Mouse (Mus musculus) lung, embryonic 14.5 days (tissue): ENCODE measurements around the gene Adk. TPM values are rescaled to one million over a fixed set of nuclear protein-coding genes. Genes with fewer than 3 reads are reported as not detected.
"Not testable (repeated sequence)": the region's sequence is repeated elsewhere in the genome, so short reads cannot be mapped to it uniquely, and the experiment has no call there.

Experiments used
- ATAC-seq: fragments of 200-750 bp; cut with Nextera tagmentation; 2 replicates; pipeline ENCODE4 v1.8.0; 2017; ENCODE audit warnings: mild to moderate bottlenecking, moderate TSS enrichment, moderate library complexity; ENCODE audit not compliant: insufficient read depth
- DNase-seq: peaks from one replicate; pipeline ENCODE4 v3.0.0-alpha.2; 2015
- H3K27ac ChIP-seq: fragments of 300-500 bp; sonication (generic); 2 replicates; pipeline ENCODE4 v1.5.1; 2014; ENCODE audit warnings: low read depth, mild to moderate bottlenecking, moderate library complexity
- H3K27me3 ChIP-seq: fragments of 300-500 bp; sonication (generic); 2 replicates; pipeline ENCODE4 v1.6.1; 2014; ENCODE audit warnings: low read length, control low read depth; ENCODE audit not compliant: insufficient read depth
- H3K36me3 ChIP-seq: fragments of 300-500 bp; sonication (generic); 2 replicates; pipeline ENCODE4 v1.6.1; 2014; ENCODE audit warnings: control low read depth; ENCODE audit not compliant: insufficient read depth
- H3K4me1 ChIP-seq: fragments of 300-500 bp; sonication (generic); 2 replicates; pipeline ENCODE4 v1.6.1; 2014; ENCODE audit warnings: antibody characterized with exemption, control low read depth; ENCODE audit not compliant: insufficient read depth
- H3K4me2 ChIP-seq: fragments of 300-500 bp; sonication (generic); 2 replicates; pipeline ENCODE4 v1.6.1; 2014; ENCODE audit warnings: mild to moderate bottlenecking
- H3K4me3 ChIP-seq: fragments of 300-500 bp; sonication (generic); 2 replicates; pipeline ENCODE4 v1.5.1; 2014; ENCODE audit warnings: low read depth, low read length
- H3K9ac ChIP-seq: fragments of 300-500 bp; sonication (generic); 2 replicates; pipeline ENCODE4 v1.6.1; 2014
- H3K9me3 ChIP-seq: fragments of 300-500 bp; sonication (generic); 2 replicates; pipeline ENCODE4 v1.6.1; 2016; ENCODE audit warnings: low read depth, low read length, control low read depth
- CTCF ChIP-seq: IDR thresholded peaks from 2 replicates; pipeline ENCODE4 v1.5.1; 2016; ENCODE audit warnings: antibody characterized with exemption, low read depth
- WGBS: fragments of 180-500 bp; shearing (Covaris S2); extraction: QIAGEN DNeasy Blood & Tissue Kit; methylation state at CpG from one replicate; pipeline ENCODE4 v1.1.7; 2014; 5-methylcytosine and 5-hydroxymethylcytosine counted together
- polyA plus RNA-seq: library from polyadenylated mRNA; unstranded; fragments of >200 nt; fragmentation: Nextera tagmentation; extraction: Ambion mirVana; gene quantifications from 2 replicates; pipeline ENCODE4 v1.2.1, GENCODE M21; 2014

Gene Adk
- polyA plus RNA-seq, 1 experiment from 2014 or later, result 218 TPM

DNA sequence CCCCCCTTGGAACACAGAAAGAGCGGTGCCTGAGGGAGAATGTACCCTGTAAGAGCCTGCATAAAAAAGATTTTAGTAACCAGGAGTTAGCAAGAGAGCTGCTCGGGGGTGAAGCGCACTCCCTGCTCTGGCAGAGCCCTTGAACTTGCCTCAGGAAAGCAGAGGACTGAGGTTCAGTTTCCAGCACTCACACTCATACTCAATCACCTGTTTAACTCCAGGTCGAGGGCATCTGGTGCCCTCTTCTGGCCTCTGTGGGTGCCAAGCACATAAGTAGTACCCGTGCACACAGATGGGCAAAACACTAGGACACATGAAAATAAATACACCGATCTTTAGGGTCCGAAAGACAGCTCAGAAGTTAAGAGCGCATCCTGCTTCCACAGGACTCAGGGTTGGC lies 427.2 kb downstream of the Adk start:
- Histone ChIP-seq H3K27me3 (no peaks in the 10 kb centered on the region), H3K27ac (no peak overlapping the region), H3K9me3 (no peaks in the 10 kb centered on the region), H3K4me2 (no peak overlapping the region), H3K4me3 (no peak overlapping the region), H3K9ac (no peak overlapping the region), H3K36me3 (no peaks in the 10 kb centered on the region), H3K4me1 (no peaks in the 10 kb centered on the region)
- DNase-seq (no peak), ATAC-seq (no peak)
- WGBS, result 88% methylated on average over 8 of the region's 8 CpGs
- peak; percentile 11; the same call in 1 of the 2 replicates for TF ChIP-seq CTCF

DNA sequence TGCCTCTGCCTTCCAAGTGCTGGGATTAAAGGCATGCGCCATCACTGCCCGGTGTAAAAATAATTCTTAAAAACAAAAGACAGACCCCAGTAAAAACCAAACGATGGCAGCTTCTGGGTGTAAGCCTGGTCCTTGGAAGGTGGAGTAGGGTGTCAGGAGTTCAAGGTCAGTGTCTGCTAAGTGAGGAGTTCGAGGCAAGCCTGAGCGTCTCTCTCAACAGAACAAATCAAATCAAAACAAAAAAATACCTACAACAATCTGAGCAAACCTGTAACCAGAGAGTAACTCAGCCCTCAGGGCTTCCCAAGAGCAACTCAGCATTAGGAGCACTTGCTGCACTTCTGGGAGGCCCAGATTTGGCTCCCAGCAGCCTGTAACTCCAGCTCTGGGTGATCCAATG lies 427.8 kb downstream of the Adk start:
- WGBS, result 85% methylated on average over 5 of the region's 5 CpGs
- H3K4me2 ChIP-seq, result no peak overlapping the region
- ATAC-seq (no peak), DNase-seq (no peak)
- H3K4me3 ChIP-seq, result no peak overlapping the region
- no peaks in the 10 kb centered on the region for H3K36me3 ChIP-seq
- H3K9ac ChIP-seq, result no peak overlapping the region
- no peaks in the 10 kb centered on the region for H3K27me3 ChIP-seq
- no peak overlapping the region for H3K27ac ChIP-seq
- TF ChIP-seq CTCF, result no peak
- no peaks in the 10 kb centered on the region for H3K4me1 ChIP-seq
- H3K9me3 ChIP-seq, result no peaks in the 10 kb centered on the region

DNA sequence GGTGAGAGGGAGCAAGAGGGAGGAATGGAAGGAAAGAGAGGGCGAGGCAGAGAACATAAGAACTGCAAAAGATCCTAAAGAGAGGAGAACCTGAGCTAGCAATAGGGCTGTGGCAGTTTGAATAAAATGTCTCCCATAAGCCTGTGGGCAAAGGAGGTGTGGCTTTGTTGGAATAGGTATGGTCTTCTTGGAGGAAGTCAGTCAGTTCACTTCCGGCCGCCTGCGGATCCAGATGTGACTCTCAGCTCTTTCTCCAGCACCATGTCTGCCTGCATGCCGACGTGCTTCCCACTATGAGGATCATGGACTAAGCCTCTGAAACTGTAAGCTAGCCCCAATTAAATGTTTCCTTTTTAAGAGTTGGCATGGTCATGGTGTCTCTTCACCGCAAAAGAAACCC lies 428.9 kb downstream of the Adk start, which contains the start of gene Kat6b:
TSS of gene Kat6b (plus strand) at position 204 of the 400 bp plus-strand sequence.
- H3K9me3 ChIP-seq, result no peaks in the 10 kb centered on the region
- H3K4me3 ChIP-seq, result no peak within 1 kb of the TSS
- no peak for DNase-seq
- TF ChIP-seq CTCF, result no peak
- no peaks in the 10 kb centered on the region for H3K4me1 ChIP-seq
- H3K27me3 ChIP-seq, result no peaks in the 10 kb centered on the region
- H3K36me3 ChIP-seq, result no peaks in the 10 kb centered on the region
- WGBS, result 94% methylated on average over 7 of the region's 7 CpGs
- H3K9ac ChIP-seq, result no peak within 1 kb of the TSS
- no peak within 1 kb of the TSS for H3K4me2 ChIP-seq
- ATAC-seq, result no peak
- H3K27ac ChIP-seq, result no peak within 1 kb of the TSS

DNA sequence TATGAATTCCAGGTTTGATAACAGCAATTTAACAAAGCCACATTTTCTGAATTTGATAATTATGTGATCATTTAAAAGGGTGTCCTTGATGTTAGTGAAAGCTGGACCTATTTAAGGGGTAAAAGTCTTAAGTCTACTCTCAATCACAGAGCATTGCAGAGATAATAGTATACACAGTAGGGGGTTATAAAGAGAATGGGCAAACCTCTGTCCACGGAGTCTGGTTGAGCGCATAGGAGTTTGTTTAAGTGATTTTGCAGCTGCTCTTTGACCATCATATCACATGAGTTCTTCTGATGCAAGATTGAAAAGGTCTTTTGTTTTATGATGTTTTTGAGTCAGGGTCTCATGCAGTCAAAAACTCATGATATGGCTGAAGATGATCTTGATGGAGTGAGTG lies 431.8 kb downstream of the Adk start:
- ATAC-seq (no peak), DNase-seq (no peak)
- Histone ChIP-seq H3K27me3 (no peaks in the 10 kb centered on the region), H3K4me1 (no peaks in the 10 kb centered on the region), H3K4me3 (no peak overlapping the region), H3K27ac (no peak overlapping the region), H3K9me3 (no peaks in the 10 kb centered on the region), H3K4me2 (no peak overlapping the region), H3K36me3 (no peaks in the 10 kb centered on the region), H3K9ac (no peak overlapping the region)
- no peak for TF ChIP-seq CTCF
- WGBS, result 65% methylated on average over 2 of the region's 2 CpGs

DNA sequence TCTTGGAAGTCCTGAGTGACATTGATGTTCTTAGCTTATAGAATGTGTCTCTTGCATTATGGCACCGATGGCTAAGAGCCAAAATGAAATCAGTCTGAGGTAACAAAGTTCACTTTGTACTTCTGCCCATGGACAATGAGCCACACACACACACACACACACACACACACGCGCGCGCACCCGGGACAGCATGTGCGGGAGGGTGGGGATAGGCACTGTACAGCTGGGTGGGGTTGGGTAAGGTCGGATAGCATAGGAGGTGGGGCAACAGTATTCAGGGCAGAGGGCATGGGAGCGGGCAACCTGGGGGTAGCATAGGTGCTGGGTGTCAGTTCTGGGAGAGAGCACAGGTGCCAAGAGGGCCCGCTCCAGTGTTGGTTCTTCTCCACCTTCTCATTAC lies 432.3 kb downstream of the Adk start:
- no peak overlapping the region for H3K4me2 ChIP-seq
- H3K36me3 ChIP-seq, result no peaks in the 10 kb centered on the region
- ATAC-seq (no peak), DNase-seq (no peak)
- 91% methylated on average over 10 of the region's 10 CpGs for WGBS
- no peaks in the 10 kb centered on the region for H3K9me3 ChIP-seq
- no peak overlapping the region for H3K9ac ChIP-seq
- H3K4me1 ChIP-seq, result no peaks in the 10 kb centered on the region
- H3K27me3 ChIP-seq, result no peaks in the 10 kb centered on the region
- no peak overlapping the region for H3K4me3 ChIP-seq
- TF ChIP-seq CTCF, result no peak
- H3K27ac ChIP-seq, result no peak overlapping the region

DNA sequence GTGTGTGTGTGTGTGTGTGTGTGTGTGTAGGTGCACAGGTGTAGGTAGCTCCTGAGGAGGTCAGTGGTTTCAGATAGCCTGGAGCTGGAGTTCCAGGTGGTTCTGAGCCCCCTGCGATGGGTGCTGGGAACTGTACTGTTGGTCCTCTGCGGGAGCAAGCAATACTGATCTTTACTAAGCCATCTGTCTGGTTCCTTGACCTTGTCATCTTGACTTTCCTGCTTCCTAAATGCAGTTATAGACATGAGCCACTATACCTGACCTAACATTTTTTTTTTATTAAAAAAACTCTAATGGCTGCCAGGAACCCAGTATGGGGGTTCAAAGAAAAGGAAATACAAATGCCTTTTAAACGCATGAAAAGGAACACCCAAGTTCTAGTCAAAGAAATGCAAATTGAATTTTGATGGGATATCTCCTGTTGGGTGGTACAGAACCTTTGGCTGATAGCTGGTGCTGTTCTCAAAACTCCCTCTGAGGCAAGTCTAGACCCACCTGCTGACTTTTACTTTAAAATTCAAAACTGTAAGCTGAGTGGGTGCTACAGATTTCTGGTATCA lies 433.7 kb downstream of the Adk start:
- WGBS, result 93% methylated on average over 3 of the region's 3 CpGs
- no peaks in the 10 kb centered on the region for H3K36me3 ChIP-seq
- H3K4me2 ChIP-seq, result no peak overlapping the region
- no peaks in the 10 kb centered on the region for H3K4me1 ChIP-seq
- no peaks in the 10 kb centered on the region for H3K9me3 ChIP-seq
- TF ChIP-seq CTCF, result no peak
- DNase-seq, result no peak
- H3K4me3 ChIP-seq, result no peak overlapping the region
- ATAC-seq, result no peak
- no peak overlapping the region for H3K9ac ChIP-seq
- no peaks in the 10 kb centered on the region for H3K27me3 ChIP-seq
- H3K27ac ChIP-seq, result no peak overlapping the region

DNA sequence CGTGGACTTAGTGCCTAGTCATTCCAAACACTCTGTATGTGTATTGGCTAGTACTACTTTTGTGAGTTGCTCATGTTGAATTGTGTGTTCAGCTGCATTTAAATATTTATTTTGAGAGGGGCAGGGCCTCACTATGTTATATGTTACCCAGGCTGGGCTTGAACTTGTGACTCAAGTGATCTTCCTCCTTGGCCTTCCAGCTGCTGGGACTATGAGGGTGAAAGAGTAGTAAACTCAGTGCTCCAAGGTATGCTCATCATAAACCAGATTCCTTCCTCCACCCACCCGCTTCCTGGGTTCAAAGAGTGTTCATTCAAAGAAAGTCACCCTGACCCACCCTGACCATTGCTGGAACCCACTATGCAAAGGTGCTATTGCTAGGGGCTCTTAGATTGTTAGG lies 434.8 kb downstream of the Adk start:
- not testable (repeated sequence) for ATAC-seq, H3K4me3 ChIP-seq, H3K9me3 ChIP-seq, H3K4me1 ChIP-seq, H3K9ac ChIP-seq, H3K27me3 ChIP-seq, DNase-seq, H3K36me3 ChIP-seq, H3K4me2 ChIP-seq, H3K27ac ChIP-seq
- 83% methylated on average over 2 of the region's 2 CpGs for WGBS

DNA sequence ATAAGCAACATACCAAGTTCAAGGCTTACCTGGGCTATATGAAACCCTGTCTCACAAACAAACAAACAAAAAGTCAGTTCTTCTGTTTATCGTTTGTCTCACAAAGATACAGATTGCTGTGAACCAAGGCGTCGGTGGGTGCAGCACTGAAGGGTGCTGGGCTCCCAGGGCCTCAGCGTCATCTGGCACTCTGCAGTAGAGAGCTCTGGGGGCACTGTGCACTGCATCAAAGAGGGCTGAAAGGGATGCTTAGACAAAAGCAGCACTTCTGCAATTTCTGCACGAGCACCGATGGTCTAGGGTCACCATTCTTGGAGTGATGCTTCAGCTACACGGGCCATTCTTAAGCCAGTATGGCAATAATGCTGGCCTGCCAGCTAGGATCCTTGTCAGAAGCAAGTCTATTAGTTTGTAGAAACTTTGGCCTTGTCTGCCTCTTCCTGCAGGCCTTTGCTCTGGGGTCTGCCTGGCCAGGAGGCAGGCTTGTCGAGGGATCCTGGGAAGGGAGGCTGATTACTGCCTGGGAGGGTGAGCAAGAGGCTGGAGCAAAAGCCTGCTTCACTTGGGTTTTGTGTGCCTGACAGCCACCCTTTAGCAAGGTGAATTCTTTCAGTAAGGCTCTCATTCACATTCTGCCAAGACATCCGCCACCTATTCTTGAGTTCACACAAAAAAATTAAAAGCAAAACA lies 436.2 kb downstream of the Adk start:
- not testable (repeated sequence) for H3K9ac ChIP-seq, DNase-seq, H3K36me3 ChIP-seq, H3K4me1 ChIP-seq, H3K4me2 ChIP-seq, H3K27ac ChIP-seq, ATAC-seq, H3K27me3 ChIP-seq, H3K9me3 ChIP-seq, H3K4me3 ChIP-seq
- WGBS, result 73% methylated on average over 8 of the region's 9 CpGs
